Mouse (Mus musculus) R1 (cell line): ENCODE measurements around the gene Smtnl1.

ENCODE experiments used
- DNase-seq: peaks from one replicate; pipeline ENCODE4 v3.0.0-alpha.2; 2018; ENCODE audit warnings: low read depth, low spot score

The Smtnl1 gene

DNA sequence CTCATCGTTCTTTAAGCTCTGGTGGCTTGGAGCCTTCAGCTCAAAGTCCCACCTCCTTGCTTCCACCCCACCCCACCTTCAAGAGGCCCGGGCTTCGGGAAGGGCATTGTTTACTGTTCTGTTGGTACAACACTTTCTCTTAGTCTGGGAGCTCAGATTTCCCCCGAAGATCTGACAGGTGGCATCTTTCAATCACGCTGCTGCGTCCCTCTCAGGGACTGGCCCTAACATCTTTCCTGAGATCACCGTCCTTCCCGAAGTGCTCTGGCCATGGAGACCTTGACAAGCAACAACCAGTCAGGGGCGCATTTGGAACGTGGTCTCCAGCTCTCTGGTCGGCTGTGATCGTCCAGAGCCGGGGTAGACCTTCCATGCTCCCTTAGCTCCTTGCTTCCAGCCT lies at the start of gene Smtnl1:
Smtnl1 (minus strand) TSS at position 101 of the 400 bp plus-strand sequence.
- DNase-seq = no peak

DNA sequence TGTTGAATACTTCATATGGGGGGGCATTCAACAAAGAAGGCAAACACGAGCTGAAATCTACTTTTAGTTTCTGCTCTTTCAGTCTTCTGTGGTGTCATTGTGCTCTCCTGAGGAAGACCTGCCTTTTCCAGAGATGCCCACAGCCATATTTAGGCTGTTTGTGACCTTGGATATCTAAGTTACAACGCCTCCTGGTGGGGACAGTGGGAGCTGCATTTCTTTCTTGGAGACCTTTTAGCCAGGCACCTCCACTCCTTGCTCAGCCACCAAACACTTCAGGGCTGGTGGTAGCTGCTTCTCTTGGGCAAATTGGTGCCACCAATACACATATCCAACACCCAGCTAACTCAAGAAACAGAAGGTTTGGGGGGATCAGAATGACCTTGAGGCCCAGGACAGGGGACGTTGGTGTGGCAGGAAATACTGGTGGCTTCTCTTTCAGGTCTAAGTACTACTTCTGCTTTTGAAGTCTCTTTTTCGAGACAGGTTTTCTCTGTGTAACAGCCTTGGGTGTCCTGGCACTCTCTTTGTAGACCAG lies 48.2 kb upstream of the Smtnl1 start:
- peak; percentile 81 for DNase-seq

DNA sequence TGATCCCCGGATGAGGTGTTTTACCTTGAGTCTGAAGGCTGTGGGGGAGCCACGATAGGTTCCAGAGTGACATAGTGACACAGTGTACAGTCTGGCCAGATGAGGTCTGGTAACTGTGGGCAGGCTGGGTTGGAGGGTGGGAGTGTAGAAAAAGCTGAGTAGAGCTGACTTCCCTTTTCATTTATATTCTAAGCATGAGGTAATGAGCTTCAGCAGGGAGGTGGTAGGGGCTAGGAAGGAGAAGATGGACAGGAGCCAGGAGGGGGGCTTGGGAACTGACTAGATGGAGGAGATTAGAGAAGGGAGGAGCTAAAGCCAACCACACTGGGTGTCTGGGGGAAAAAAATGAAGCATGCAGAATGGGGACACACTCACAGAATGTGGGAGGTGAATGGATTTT lies 46.5 kb upstream of the Smtnl1 start:
- no peak for DNase-seq

DNA sequence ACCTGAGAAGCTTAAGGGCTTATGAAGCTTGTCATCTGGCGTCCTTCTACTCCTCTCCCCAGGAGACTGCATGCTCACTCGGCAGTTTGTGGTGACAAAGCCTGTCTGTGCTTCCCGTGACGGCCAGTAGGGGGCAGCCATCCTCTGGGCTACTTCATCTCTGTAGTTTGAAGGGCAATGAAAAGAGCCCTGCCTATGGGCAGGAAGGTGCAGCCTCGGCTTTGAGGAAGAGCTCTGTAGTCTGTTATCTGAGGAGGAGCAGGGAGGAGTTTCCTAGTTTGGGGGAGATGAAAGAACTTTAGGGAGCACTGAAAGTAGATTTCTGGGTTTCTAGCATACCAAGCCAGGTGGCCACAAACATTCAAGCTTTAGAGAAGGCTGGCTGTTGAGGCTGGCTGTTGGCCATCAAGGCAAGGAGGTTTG lies 46.1 kb upstream of the Smtnl1 start:
- peak; percentile 82 for DNase-seq

DNA sequence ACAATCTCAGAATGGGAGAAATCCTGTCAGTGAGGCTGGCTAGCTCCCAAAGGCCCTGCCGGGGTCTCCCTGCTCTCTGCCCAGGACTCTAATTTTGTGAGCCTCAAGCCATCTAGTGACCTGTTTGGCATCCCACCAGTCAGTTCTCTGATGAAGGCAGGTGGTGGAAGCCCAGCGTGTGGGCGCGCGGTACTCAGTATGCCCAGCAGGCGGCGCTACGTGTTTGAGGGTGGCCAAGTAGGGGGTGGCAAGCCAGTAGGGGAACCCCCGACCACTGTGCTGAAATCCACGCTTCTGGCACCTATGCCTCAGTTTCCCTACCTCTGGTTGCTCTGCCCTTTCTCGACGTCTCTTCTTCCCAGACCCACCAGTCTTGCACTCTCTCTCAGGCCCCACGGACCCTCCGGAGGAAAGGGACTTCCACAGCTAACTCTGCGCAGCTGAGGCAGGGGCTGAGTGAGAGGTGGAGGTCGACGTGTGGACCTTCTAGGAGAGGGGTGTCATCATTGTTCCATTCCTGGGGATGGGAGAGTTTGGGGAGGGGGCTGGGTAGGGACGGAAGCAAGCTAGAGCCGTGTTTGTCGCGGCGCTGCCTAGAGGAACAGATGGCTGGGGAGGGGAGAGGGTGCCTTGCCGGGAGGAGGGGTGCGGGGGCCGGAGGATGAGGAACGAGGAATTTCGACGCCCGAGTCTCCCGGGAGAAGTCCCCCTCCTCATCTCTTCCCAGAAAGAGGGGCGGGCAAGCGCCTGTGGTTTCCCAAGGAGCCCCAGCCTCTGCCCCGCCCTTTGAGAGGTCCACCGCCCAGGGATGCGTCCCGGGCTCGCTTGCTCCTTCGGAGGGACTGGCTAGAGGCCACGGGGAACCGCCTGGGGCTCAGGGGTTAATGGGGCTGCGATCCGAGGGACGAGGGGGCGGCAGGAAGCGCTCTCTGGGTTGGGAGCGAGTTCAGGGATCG lies 43.4 kb upstream of the Smtnl1 start:
- DNase-seq = peak; percentile 62

DNA sequence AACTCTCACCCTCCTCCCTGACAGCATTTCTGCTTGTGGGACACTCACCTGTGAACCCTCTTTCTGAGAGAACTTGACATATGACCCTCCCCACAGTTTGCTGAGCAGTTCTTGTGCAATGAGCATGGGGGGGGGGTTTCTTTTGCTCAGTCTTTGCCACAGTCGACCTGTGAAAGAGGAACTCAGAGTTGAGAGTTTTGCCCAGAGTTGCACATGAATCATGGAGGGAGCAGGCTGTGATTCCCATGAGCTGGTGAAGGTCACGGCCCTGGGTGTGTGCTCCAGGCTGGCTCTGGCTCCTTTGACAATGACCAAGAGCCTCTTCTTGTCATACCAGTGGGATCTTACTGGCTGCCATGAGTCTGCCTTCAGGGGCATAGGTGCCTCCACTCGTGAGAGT lies 39.8 kb upstream of the Smtnl1 start:
- DNase-seq = no peak

DNA sequence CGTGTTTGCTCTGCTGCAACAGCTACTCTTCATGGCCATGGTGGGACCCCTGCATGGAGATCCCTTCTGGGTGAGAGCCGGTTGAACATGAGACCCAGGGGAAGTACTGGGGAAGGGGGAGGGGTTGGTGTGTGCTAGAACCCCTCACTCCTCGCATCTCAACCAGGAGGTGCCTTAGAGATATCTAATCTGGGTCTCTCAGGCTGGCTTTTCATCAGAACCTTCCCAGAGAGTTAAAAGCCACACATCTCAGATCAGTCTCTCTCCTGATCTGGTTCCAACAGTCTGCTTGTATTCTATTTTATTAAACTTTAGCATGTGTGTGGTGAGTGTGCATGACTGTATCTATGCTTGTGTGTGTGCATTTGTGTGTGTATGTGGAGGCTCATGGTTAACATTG lies 39.0 kb upstream of the Smtnl1 start:
- DNase-seq = no peak

DNA sequence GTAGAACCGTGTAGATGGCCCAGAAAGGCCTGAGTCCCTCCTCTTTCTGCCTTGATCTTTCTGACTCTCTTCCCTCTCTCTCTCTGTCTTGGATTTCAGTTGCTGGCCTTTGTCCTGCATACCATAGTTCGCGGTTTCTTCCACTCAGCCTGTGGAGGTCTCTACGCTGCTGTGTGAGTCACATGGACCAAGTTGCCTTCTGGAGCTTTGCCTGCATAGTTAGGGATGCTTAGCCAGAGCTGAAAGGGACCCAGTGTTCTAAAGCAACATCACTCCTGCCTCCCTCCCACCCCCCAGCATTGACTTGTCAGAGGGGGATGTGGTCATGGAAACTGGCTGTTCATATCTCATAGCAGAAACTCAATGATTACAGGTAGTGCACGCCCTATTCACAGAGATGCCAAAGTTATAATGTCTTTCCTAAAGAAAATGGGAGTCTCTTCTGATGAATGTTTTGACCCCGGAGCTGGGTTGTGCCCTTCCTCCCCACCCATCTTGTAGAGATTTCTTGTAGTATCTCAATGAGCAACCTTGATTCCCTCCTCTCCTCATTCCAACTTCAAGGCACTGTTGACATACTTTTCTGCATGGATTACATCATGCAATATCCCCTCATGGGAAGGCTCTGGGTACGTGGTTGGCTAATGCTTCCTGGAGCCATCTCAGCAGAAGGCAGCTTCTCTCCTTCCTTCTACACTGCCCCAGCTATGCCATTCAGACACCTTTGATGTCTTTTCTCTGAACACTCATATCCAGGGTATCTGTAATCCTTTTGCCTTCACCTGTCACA lies 37.7 kb upstream of the Smtnl1 start:
- no peak for DNase-seq

DNA sequence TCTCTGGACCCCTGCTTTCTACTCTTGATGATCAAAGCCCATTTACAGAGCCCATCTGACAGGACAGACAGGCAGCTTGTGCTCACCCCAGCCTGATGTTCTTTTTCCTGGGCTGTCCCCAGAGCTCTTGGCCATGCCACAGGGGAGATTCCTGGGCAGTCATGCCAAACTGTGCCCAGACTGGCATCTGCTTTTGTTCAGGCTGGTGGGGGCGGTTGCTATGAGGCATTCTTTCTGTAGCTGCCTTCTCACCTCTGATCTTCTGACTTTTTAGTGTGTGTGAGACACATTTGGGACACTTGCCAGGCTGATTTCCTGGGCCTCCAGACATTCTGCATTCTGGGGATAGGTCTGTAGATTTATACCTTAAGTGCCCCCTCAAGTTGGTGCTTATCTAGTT lies 36.1 kb upstream of the Smtnl1 start:
- no peak for DNase-seq

DNA sequence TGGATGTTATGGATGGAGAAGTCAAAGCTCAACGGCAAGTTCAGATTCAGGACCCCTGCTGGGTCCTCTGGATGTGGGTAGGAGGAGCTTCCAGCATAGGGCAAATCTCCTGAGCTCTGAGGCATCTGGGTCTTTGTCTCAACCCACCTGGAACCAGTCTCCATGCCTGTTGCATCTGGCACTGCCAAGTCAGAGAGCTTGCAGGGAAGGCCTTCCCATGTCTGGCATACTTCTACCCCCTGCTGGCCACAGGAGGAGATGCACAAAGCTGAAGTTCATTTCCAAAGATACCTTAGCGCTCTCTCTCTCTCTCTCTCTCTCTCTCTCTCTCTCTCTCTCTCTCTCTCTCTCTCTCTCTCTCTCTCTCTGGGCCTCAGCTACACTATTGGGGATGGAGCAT lies 33.3 kb upstream of the Smtnl1 start:
- DNase-seq = peak; percentile 53

DNA sequence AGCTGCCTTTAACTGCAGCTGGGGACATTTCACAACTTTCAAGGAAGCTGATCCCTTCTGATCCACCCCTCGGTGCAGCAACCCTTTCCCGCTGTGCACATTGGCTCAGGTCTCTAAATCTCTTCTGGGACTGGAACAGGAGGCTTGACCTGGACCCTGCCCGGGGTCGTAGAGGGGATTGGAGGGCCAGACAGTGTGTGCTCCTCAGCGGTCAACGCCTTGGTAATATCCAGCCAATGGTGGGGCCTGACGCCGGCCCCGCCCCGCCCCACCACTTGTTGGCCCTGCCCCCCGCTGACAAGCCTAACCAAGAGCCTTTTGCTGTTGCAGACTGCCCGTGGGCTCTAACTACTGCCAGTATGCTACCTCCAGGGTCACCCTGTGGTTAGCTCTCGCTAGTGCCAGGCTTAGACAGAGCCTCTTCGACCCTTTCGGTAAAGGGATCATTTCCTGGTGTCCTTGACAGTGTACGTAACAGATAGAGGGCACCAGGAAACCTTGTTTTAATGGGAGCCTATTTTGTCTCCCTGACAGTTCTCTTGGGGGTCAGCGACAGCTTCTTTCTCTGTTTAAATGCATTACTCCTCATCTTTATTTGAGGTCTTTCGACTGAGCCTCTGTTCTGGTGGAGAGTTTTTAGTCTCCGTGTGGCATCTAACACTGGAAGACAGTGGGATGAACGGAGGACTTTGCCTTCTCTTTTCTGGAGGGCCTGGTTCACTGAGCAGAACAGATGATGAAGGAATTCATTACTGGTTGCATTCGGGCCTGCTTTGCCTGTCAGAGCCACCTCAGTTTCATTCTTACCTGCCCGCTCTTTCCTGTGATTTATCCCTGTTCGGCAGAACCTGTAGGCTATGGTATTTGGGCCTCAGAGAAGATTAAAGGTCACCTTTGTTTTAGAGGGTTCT lies 28.9 kb upstream of the Smtnl1 start:
- peak; percentile 79 for DNase-seq

DNA sequence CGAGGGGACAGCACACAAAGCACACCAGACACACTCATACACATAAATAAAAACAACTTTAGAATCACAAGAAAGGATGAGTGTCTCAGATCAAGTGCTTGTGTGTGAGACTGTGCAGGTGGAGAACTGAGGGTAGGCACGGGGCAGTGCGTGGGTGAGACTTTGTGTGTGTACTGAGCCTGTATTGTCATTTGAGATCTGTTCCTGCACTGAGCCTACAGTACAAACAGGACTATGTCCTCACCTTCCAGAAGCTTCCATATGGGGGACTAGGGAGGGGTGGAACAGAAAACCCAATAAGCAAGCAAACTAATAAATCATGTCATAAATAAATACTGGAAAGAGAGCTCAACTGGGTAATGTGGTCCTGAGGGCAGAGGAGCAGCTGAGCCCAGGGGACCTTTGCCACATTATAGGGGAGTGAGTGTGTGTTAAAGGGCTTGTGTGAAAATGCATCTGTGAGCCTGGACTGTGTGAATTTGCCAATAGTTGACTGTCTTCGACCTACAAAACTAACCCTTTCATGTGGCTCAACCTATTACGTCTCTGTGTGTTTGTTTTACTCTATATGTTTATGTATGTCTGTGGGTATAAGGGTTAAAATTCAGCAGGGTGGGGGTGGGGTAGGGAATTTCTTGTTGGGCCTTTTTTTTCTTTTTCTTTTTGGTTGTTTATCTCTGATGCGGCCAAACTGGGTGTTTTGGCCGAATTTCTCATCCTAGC lies 28.1 kb upstream of the Smtnl1 start:
- no peak for DNase-seq

DNA sequence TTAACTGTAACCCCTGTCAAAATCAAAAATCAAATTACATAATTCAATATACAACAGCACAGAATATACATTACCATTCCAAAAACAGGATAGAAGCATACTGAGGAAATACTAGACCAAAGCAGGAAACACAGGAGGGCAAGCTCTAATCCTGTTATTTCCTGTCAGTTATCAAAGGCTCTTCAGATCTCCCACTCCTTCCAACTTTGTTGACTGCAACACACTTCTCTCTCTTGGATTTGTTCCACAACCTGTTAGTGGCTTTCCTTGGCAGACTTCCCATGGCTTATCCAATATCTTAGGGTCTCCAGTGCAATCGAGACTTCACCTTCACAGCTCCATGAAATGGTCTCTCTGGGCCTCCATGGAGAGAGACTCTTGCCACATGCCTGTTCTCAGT lies 22.8 kb upstream of the Smtnl1 start:
- no peak for DNase-seq

DNA sequence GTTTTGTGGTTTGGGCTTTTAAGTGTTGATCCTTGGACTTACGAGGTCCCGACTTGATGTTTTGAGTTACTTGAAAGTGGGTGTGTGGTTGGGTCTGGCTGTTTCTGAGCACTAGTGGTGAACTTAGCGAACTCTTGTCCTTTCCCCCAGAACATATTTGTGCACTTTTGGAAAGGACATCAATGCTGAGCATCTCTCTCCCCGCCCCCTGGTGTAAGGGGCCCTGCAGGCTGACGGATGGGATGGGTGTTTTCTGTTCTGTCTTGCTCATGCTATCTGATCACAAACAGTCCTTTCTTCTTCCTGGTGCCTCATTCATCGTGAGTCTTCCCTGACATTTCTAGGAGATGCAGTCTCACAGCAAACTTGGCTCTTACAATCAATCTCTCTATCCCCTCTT lies 21.2 kb upstream of the Smtnl1 start:
- DNase-seq = no peak

DNA sequence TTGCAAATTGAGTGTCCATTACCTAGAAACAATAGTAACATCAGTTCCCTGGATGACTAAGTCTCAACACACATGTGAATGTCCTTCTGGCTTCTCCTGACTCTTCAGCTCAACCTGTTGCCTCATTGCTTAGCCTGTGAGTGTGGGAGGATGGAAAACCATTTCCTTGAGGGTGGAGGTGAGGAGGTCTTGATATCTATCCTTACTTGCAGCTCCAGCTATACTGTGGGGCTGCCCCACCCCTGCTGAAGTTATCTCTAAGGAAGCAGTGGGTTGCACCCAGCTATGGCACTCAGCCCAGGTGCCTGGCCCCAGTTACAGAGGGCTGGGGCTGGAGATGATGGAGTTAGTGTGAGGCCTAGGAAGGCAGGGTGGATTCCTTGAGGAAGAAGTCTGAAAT lies 19.5 kb upstream of the Smtnl1 start:
- DNase-seq = no peak

DNA sequence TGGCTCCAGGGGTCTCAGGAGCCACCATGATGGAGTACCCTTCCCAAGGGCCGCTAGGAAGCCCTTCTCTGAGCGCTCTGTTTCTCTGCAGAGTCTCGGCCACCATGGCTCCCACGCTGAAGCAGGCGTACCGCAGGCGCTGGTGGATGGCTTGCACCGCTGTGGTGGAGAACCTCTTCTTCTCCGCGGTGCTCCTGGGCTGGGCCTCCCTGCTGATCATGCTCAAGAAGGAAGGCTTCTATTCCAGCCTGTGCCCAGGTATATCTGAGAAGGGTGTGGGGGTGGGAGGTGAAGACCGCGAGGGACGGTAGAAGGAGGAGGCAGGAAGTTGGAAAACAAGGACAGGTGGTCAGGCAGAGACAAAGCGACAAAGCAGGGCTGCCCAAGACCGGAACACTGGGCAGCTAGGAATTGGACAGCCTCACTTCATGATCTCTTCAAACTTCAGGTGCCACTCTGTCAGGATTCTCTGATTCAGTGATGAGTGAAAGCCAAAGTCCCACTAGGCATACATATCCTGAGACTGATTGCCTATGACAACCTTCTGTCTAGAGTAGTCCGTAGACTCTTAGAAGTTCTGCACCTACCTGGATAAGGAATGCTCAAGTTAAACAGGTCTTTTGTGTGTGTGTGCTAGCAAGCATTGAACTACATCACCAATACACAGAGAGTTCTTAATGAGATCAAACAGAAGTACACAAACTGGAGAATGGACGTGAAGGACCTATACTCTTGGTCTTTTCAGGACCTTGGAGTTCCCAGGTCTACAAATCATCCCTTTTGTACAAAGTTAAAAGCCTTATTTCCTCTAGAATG lies 18.5 kb upstream of the Smtnl1 start:
- DNase-seq = no peak

DNA sequence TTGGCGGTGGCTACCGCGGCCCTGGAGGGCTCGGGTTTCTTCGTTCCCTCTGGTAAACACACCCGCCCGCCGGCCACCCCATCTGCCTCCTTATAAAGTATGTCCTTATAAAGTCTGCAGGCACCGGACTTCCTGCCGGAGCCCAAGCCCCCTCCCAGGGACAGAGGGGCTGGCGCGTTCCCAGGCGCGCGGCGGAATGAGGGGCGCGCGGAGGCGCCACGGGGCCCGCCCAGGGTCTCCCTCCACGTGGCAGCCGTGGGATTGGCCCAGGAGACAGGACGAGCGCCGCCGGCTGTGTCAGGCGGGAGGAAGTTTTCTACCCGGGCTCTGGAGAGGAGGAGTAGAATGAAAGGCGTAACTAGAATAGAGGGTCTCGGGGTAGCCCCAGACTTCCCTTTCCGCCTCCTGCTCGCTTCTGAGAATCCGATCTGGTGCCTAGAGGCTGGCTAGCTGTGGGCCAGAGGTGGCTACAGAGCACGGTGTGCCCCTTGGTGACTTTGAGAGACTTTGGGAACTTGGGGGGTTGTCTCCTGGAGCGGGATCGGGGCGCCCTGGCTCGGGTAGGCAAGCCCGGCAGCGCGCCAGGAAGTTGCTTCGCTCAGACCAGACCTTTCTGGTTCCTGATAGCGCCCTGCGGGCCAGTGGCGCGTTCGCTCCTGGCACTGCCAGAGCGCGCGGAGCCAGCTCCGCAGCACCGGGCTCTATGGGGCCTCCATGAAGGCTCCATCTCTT lies 17.7 kb upstream of the Smtnl1 start:
- peak; percentile 84 for DNase-seq

DNA sequence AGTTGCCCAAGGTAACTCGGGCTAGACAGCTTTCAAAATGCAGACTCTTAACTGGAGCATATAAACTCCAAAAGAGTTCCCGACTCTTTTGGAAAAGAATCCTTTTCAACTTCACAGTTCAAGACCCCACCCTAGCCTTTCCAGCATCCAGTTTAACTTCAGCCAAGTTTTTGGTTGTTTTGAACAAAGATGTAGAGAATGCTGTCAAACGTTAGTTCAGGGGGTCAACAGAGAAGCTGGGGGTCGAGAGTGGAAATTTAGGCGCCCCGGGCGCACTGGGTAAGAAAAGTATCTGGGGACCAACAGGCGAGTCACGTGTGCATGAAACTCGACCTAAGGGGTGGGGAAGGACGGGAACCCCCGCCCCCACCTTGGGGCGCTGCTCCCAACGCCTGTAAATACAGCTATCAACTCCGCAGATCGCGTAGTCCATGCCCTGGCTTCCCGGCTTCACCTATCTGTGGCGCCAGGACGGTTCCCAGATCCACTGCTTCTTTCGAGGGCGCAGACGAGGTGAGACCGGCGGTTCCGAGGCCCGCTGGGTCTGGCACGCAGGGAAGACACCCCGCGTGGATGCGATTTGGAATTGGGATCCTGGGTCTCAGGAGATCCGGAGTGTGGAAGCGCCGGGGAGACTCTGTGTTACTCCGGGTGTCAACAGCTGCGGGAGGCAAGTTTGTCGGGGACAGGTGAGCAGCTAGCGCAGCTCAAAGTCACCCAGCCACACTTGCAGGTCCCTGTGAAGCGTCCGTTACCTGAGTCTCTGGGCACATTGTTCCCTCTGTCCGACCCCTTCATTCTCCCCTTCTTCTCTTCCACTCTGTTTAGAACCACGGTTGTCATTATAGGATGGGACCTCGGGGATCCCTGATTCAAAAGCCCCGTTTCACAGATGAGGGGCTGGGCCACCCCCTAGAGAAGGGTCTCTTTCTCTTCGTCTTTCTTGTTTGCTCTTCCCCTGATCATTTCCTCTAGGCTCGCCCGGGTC lies 16.8 kb upstream of the Smtnl1 start:
- DNase-seq = peak; percentile 57
